Mouse (Mus musculus): Measurements from ENCODE around the gene Psmf1.

DNA sequence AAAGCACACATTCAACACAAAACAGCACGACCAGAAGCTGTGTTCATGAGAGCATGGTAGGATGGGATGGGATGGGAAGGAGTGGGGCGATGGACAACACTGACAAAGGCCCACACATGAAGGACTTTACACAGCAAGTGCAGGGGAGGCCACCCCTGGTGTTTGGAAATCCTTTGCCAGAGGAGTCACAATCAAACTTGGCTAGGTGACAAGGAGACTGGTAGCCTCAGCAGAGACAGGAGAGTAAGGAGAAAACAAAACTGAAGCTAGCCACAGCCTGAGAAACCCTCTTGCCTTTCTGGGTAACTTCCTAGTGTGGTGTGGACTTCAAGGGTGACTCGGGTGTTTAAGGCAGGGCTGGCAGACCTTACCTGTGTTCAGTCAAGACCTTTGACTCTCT, 4.9 kb downstream of the Psmf1 start:
- TF ChIP-seq GATA1 (IDR thresholded peaks at IDR 0.05; ENCODE audit: borderline replicate concordance, low read length): no peak
- TF ChIP-seq FLI1 (IDR thresholded peaks at IDR 0.05; ENCODE audit: low read length): no peak

All from megakaryocyte, embryonic 14.5 days (primary cell).